Mouse (Mus musculus) bone marrow macrophage, adult 2 months (primary cell): ENCODE data around the gene Cpm. TPM values are rescaled to one million over a fixed set of nuclear protein-coding genes. Genes with fewer than 3 reads are reported as not detected.
"Not testable (repeated sequence)": the region's sequence is repeated elsewhere in the genome, so short reads cannot be mapped to it uniquely, and the experiment has no call there.

Source experiments
- H3K27ac ChIP-seq: 2 replicates; pipeline ENCODE4 v1.5.1; 2012; ENCODE audit warnings: low read depth, low read length; ENCODE audit not compliant: insufficient read depth
- H3K4me1 ChIP-seq: 2 replicates; pipeline ENCODE4 v1.6.1; 2012; ENCODE audit warnings: low read length; ENCODE audit not compliant: control insufficient read depth, insufficient read depth
- H3K4me3 ChIP-seq: 2 replicates; pipeline ENCODE4 v1.5.1; 2012; ENCODE audit warnings: mild to moderate bottlenecking, low read length, moderate library complexity; ENCODE audit not compliant: insufficient read depth
- CTCF ChIP-seq: IDR thresholded peaks from 2 replicates; pipeline ENCODE4 v1.5.1; 2012; ENCODE audit warnings: low read depth, mild to moderate bottlenecking, low read length, moderate library complexity
- POLR2A ChIP-seq: IDR thresholded peaks from 2 replicates; pipeline ENCODE4 v1.6.1; 2012; ENCODE audit warnings: mild to moderate bottlenecking, low read depth, low read length, borderline replicate concordance
- polyA plus RNA-seq: library from polyadenylated mRNA; stranded (reverse); fragments of >200 nt; gene quantifications from 2 replicates; pipeline ENCODE4 v1.2.4, GENCODE M21; 2012; ENCODE audit not compliant: missing spikeins, insufficient read depth, insufficient read length

Cpm gene
- polyA plus RNA-seq, 1 experiment = not detected

- Histone ChIP-seq H3K27ac (no peak overlapping the region), H3K4me3 (no peak overlapping the region), H3K4me1 (0 out of 2 replicates have a peak, but pooled peaks cover 2% of the 10 kb centered on the region)
- TF ChIP-seq CTCF = peak; percentile 91
- TF ChIP-seq POLR2A = no peak
Measured at GRCm38 (mm10) chr10:117731244-117732101, 102.2 kb downstream of the Cpm start.

GRCm38 (mm10) chr10:117732184-117732583 is 102.9 kb downstream of the Cpm start:
- 0 out of 2 replicates have a peak, but pooled peaks cover 2% of the 10 kb centered on the region for H3K4me1 ChIP-seq
- no peak overlapping the region for H3K4me3 ChIP-seq
- no peak overlapping the region for H3K27ac ChIP-seq
- no peak for TF ChIP-seq POLR2A
- TF ChIP-seq CTCF = no peak

- Histone ChIP-seq H3K4me3 (no peak overlapping the region), H3K4me1 (0 out of 2 replicates have a peak, but pooled peaks cover 2% of the 10 kb centered on the region), H3K27ac (no peak overlapping the region)
- no peak for TF ChIP-seq CTCF
Measured at GRCm38 (mm10) chr10:117732962-117733592, 103.8 kb downstream of the Cpm start.

DNA sequence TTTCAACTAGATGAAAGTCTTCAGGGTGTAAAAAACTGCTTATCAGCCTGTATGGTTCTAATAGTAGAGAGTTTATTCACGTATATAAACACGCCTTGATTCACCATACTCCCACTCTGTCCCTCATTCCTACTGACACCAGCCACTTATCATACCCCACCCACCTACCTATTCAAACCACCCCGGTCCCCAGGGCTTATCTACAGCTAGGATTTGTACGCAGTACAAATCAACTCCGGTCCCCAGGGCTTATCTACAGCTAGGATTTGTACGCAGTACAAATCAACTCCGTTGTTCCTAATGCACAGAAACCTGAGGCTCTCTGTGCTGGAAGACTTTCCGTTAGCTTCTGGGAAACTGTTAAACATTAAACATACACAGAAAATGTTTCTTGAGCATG is 104.3 kb downstream of the Cpm start:
- H3K27ac ChIP-seq, H3K4me3 ChIP-seq, H3K4me1 ChIP-seq: not testable (repeated sequence)

DNA sequence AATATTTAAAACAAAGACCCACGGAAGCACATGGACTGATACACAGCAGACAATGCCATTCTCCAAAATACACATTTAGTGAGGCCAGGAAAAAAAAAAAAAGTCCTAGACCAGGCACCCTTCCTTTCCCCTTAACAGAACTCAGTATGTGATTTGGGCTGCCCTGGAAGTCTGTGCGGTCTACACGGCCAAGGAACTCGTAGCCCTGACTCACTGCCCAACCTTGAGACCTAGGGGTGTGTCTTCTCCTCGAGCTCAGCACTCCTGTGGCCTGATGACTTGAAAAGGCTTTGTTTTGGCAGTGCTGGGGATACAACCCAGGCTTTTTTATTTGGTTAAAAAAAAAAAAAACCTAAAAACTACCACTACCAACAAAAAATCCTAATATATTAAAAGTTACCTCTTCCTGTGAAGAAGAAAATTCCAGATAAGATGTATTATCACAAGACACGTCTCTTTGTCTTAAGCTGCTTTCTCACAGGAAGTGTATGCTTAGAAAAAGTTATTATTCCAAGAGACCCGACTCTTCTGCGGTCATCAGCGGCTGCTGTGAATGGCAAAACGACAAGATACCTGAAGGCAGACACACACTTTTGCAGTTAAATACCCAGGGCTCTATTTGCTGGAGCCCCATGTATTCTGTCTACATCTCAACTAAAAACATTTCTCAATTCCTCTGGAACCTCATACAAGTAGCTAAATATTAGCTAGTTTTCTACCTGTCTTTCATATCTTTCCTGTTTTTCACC is 105.0 kb downstream of the Cpm start:
- not testable (repeated sequence) for H3K27ac ChIP-seq, H3K4me1 ChIP-seq, H3K4me3 ChIP-seq

- not testable (repeated sequence) for H3K27ac ChIP-seq, H3K4me3 ChIP-seq, H3K4me1 ChIP-seq
Measured at GRCm38 (mm10) chr10:117735396-117735795, 106.1 kb downstream of the Cpm start.

DNA sequence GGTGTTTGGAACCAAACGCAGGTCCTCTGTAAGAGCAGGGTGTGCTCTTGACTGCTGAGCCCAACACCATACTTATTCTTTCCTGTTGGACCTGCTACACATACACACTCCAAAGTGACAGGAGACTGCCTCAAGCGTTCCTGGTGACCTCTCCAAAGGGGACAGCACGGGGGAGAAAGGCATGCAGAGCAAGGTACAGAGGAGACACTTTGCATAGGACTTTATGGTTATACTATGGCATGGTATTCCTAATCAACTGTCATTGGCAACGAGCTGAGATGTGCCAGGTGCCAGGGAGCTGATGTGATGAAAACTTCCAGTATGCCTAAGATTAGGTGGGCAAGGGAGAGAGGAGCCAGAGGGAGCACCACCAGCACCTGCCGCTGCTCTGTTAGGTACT is 107.3 kb downstream of the Cpm start:
- Histone ChIP-seq H3K4me3 (no peak overlapping the region), H3K27ac (no peak overlapping the region), H3K4me1 (no peaks in the 10 kb centered on the region)
- TF ChIP-seq CTCF = no peak
- TF ChIP-seq POLR2A = no peak

Other genes with a start within 250 kb of the Cpm start
- 57.9 and 60.2 TPM in 2 replicates for gene Cpsf6, start 249.5 kb upstream of the Cpm start, polyA plus RNA-seq
- gene Mdm2, start 81.3 kb downstream of the Cpm start, polyA plus RNA-seq = 94.2 and 95.5 TPM in 2 replicates
- gene Slc35e3, start 116.9 kb downstream of the Cpm start, polyA plus RNA-seq = 5.4 and 10.6 TPM in 2 replicates
- gene Nup107, start 163.2 kb downstream of the Cpm start, polyA plus RNA-seq = 18.2 and 18.9 TPM in 2 replicates
- gene Rap1b, start 216.5 kb downstream of the Cpm start, polyA plus RNA-seq = 454 and 458 TPM in 2 replicates